Mouse (Mus musculus) kidney, adult 11 months (tissue): ENCODE measurements at regions not wholly inside any gene's neighbourhood (a gene's known extent, or its start where the extent isn't known, plus 50 kb on each side); places are given as distances from the start of the nearest gene placed in this dataset.
"Not testable (repeated sequence)": the region's sequence is repeated elsewhere in the genome, so short reads cannot be mapped to it uniquely, and the experiment has no call there.

Experiments used
- DNase-seq: peaks from one replicate; pipeline ENCODE4 v3.0.0; 2022

GRCm38 (mm10) chr11:111996395-111996794, 785.6 kb upstream of the Sox9 start:
- no peak for DNase-seq

GRCm38 (mm10) chr11:112010848-112011247, 771.2 kb upstream of the Sox9 start:
- DNase-seq: not testable (repeated sequence)

GRCm38 (mm10) chr11:112017906-112018305, 764.1 kb upstream of the Sox9 start:
- no peak for DNase-seq

GRCm38 (mm10) chr11:112028031-112028430, 754.0 kb upstream of the Sox9 start:
- DNase-seq: no peak

GRCm38 (mm10) chr11:112038741-112039140, 743.3 kb upstream of the Sox9 start:
- DNase-seq: no peak

GRCm38 (mm10) chr11:112044455-112044854, 737.6 kb upstream of the Sox9 start:
- no peak for DNase-seq

GRCm38 (mm10) chr11:112045353-112045752, 736.7 kb upstream of the Sox9 start:
- DNase-seq: no peak

- no peak for DNase-seq
Observed at GRCm38 (mm10) chr11:112050362-112050761, 731.7 kb upstream of the Sox9 start.

- peak; percentile 66 for DNase-seq
Observed at GRCm38 (mm10) chr11:112055591-112055990, 726.4 kb upstream of the Sox9 start.

- no peak for DNase-seq
Observed at GRCm38 (mm10) chr11:112067176-112067575, 714.8 kb upstream of the Sox9 start.

GRCm38 (mm10) chr11:112068821-112069220, 713.2 kb upstream of the Sox9 start:
- no peak for DNase-seq

GRCm38 (mm10) chr11:112071571-112071970, 710.5 kb upstream of the Sox9 start:
- DNase-seq: no peak

- DNase-seq: no peak
Observed at GRCm38 (mm10) chr11:112081386-112081785, 700.6 kb upstream of the Sox9 start.

- DNase-seq: no peak
Observed at GRCm38 (mm10) chr11:112083019-112083418, 699.0 kb upstream of the Sox9 start.

GRCm38 (mm10) chr11:112092168-112092567, 689.9 kb upstream of the Sox9 start:
- no peak for DNase-seq

- DNase-seq: no peak
Observed at GRCm38 (mm10) chr11:112095009-112095408, 687.0 kb upstream of the Sox9 start.

- DNase-seq: no peak
Observed at GRCm38 (mm10) chr11:112098161-112098560, 683.9 kb upstream of the Sox9 start.

- no peak for DNase-seq
Observed at GRCm38 (mm10) chr11:112103252-112103651, 678.8 kb upstream of the Sox9 start.

- DNase-seq: no peak
Observed at GRCm38 (mm10) chr11:112106891-112107290, 675.1 kb upstream of the Sox9 start.

GRCm38 (mm10) chr11:112107314-112107713, 674.7 kb upstream of the Sox9 start:
- no peak for DNase-seq

GRCm38 (mm10) chr11:112121026-112121425, 661.0 kb upstream of the Sox9 start:
- DNase-seq: no peak

GRCm38 (mm10) chr11:112121831-112122230, 660.2 kb upstream of the Sox9 start:
- DNase-seq: no peak

- no peak for DNase-seq
Observed at GRCm38 (mm10) chr11:112125249-112125933, 656.6 kb upstream of the Sox9 start.

GRCm38 (mm10) chr11:112130090-112130489, 651.9 kb upstream of the Sox9 start:
- no peak for DNase-seq

GRCm38 (mm10) chr11:112137401-112138020, 644.5 kb upstream of the Sox9 start:
- DNase-seq: no peak
